Mouse (Mus musculus) neural tube, embryonic 10.5 days (tissue): ENCODE measurements at regions not wholly inside any gene's neighbourhood (a gene's known extent, or its start where the extent isn't known, plus 50 kb on each side); places are given as distances from the start of the nearest gene placed in this dataset.

Experiments used
- DNase-seq: peaks from one replicate; pipeline ENCODE4 v3.0.0-alpha.2; 2017; ENCODE audit warnings: low spot score; ENCODE audit errors: extremely low spot score

GRCm38 (mm10) chr15:42297430-42297829 lies 2163.3 kb downstream of the 9330182O14Rik start:
- DNase-seq = no peak

GRCm38 (mm10) chr15:42301956-42302355 lies 2167.8 kb downstream of the 9330182O14Rik start:
- DNase-seq = no peak

GRCm38 (mm10) chr15:42304097-42304496 lies 2169.9 kb downstream of the 9330182O14Rik start:
- no peak for DNase-seq

- DNase-seq = no peak
Measured at GRCm38 (mm10) chr15:42309586-42309985, 2175.4 kb downstream of the 9330182O14Rik start.

GRCm38 (mm10) chr15:42311166-42311565 lies 2177.0 kb downstream of the 9330182O14Rik start:
- DNase-seq = no peak

- no peak for DNase-seq
Measured at GRCm38 (mm10) chr15:42320349-42320748, 2186.2 kb downstream of the 9330182O14Rik start.

GRCm38 (mm10) chr15:42322940-42323339 lies 2188.8 kb downstream of the 9330182O14Rik start:
- DNase-seq = no peak

GRCm38 (mm10) chr15:42325221-42325620 lies 2191.1 kb downstream of the 9330182O14Rik start:
- no peak for DNase-seq

- no peak for DNase-seq
Measured at GRCm38 (mm10) chr15:42328535-42328934, 2194.4 kb downstream of the 9330182O14Rik start.

GRCm38 (mm10) chr15:42329742-42330141 lies 2195.6 kb downstream of the 9330182O14Rik start:
- no peak for DNase-seq

- no peak for DNase-seq
Measured at GRCm38 (mm10) chr15:42333642-42334041, 2199.5 kb downstream of the 9330182O14Rik start.

- DNase-seq = no peak
Measured at GRCm38 (mm10) chr15:42346131-42346530, 2212.0 kb downstream of the 9330182O14Rik start.

- no peak for DNase-seq
Measured at GRCm38 (mm10) chr15:42361871-42362270, 2227.7 kb downstream of the 9330182O14Rik start.

GRCm38 (mm10) chr15:42364979-42365378 lies 2230.8 kb downstream of the 9330182O14Rik start:
- DNase-seq = no peak

- no peak for DNase-seq
Measured at GRCm38 (mm10) chr15:42366796-42367195, 2232.6 kb downstream of the 9330182O14Rik start.

- DNase-seq = no peak
Measured at GRCm38 (mm10) chr15:42369603-42370002, 2235.4 kb downstream of the 9330182O14Rik start.

- DNase-seq = no peak
Measured at GRCm38 (mm10) chr15:42370044-42370443, 2235.9 kb downstream of the 9330182O14Rik start.

- DNase-seq = peak; percentile 24
Measured at GRCm38 (mm10) chr15:42372704-42373286, 2238.6 kb downstream of the 9330182O14Rik start.
